Comparison of ENCODE assay signal across 29 mouse cellular contexts in the genomic region with DNA sequence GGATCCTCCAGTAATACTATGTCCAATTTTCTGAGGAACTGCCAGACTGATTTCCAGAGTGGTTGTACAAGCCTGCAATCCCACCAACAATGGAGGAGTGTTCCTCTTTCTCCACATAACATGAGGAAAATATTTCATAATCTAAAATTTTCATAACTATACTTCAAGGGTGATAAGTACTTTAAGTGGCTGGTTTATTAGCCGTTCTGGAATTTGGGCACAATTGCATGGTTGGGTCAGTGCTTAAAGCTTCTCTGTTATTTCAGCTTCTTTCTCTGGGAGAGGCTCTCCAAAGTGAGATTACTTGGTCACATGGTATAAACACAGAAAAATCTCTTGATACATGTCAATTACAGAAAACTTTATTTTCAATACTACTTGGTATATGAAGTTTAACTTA.
"Had no signal": no experiment of that assay in that cellular context is flagged by ENCODE, and none has a peak within 500 bp of the region (broad histone marks: within the 10 kb centered on the region; RNA-seq: fewer than 3 reads in every experiment).

No protein-coding gene starts in this region.

- H3K9ac ChIP-seq: limb, embryonic 12.5 days; limb, embryonic 13.5 days; limb, embryonic 15.5 days; liver, embryonic 12.5 days; liver, embryonic 13.5 days; liver, embryonic 14.5 days; liver, embryonic 15.5 days; liver, postnatal 0 days; lung, embryonic 14.5 days; lung, embryonic 15.5 days; midbrain, embryonic 12.5 days; midbrain, embryonic 13.5 days; midbrain, embryonic 15.5 days; neural tube, embryonic 12.5 days had no signal

- H3K4me3 ChIP-seq: left cerebral cortex, adult 2 months; limb, embryonic 10.5 days; limb, embryonic 12.5 days; limb, embryonic 13.5 days; limb, embryonic 15.5 days; liver, embryonic 12.5 days; liver, embryonic 13.5 days; liver, embryonic 15.5 days; lung, embryonic 15.5 days; megakaryocyte, embryonic 14.5 days; midbrain, embryonic 10.5 days; midbrain, embryonic 12.5 days; midbrain, embryonic 13.5 days; midbrain, embryonic 15.5 days; myocyte; neural tube, embryonic 12.5 days had no signal

- DNase-seq: left cerebral cortex, postnatal 4 days; liver; liver, embryonic 13.5 days; liver, postnatal 0 days; lung, adult 2 months; lung, embryonic 14.5 days; lung, postnatal 14 days; lung, postnatal 4 days; midbrain, embryonic 14.5 days had no signal

- H3K27me3 ChIP-seq: limb, embryonic 12.5 days; limb, embryonic 13.5 days; limb, embryonic 15.5 days; liver, embryonic 12.5 days; liver, embryonic 13.5 days; liver, embryonic 15.5 days; lung, embryonic 15.5 days; megakaryocyte, embryonic 14.5 days; midbrain, embryonic 12.5 days; midbrain, embryonic 13.5 days; midbrain, embryonic 15.5 days; neural tube, embryonic 12.5 days had no signal

- H3K27ac ChIP-seq: left cerebral cortex, adult 2 months; limb, embryonic 10.5 days; limb, embryonic 12.5 days; limb, embryonic 13.5 days; limb, embryonic 15.5 days; liver, embryonic 12.5 days; liver, embryonic 13.5 days; liver, embryonic 14.5 days; liver, embryonic 15.5 days; lung, embryonic 15.5 days; macrophage; midbrain, embryonic 10.5 days; midbrain, embryonic 12.5 days; midbrain, embryonic 13.5 days; midbrain, embryonic 15.5 days; neural tube, embryonic 12.5 days had no signal

- H3K36me3 ChIP-seq: limb, embryonic 10.5 days; limb, embryonic 12.5 days; limb, embryonic 13.5 days; limb, embryonic 15.5 days; liver, embryonic 12.5 days; liver, embryonic 13.5 days; liver, embryonic 15.5 days; lung, embryonic 15.5 days; midbrain, embryonic 10.5 days; midbrain, embryonic 12.5 days; midbrain, embryonic 13.5 days; midbrain, embryonic 15.5 days; neural tube, embryonic 12.5 days had no signal

- H3K4me1 ChIP-seq: limb, embryonic 10.5 days; limb, embryonic 12.5 days; limb, embryonic 13.5 days; limb, embryonic 15.5 days; liver, embryonic 12.5 days; liver, embryonic 13.5 days; liver, embryonic 15.5 days; lung, embryonic 15.5 days; megakaryocyte, embryonic 14.5 days; midbrain, embryonic 10.5 days; midbrain, embryonic 12.5 days; midbrain, embryonic 13.5 days; midbrain, embryonic 15.5 days; neural tube, embryonic 12.5 days had no signal

- H3K9me3 ChIP-seq: limb, embryonic 10.5 days; limb, embryonic 12.5 days; limb, embryonic 13.5 days; limb, embryonic 15.5 days; liver, embryonic 12.5 days; liver, embryonic 13.5 days; liver, embryonic 15.5 days; lung, embryonic 15.5 days; megakaryocyte, embryonic 14.5 days; midbrain, embryonic 10.5 days; midbrain, embryonic 12.5 days; midbrain, embryonic 13.5 days; midbrain, embryonic 15.5 days; neural tube, embryonic 12.5 days had no signal

- ATAC-seq: liver, embryonic 12.5 days; liver, postnatal 0 days; midbrain, embryonic 13.5 days; midbrain, embryonic 15.5 days; midbrain, embryonic 16.5 days had no signal

- H3K4me2 ChIP-seq: limb, embryonic 12.5 days; limb, embryonic 13.5 days; limb, embryonic 15.5 days; liver, embryonic 11.5 days; liver, embryonic 12.5 days; liver, embryonic 13.5 days; liver, embryonic 15.5 days; lung, embryonic 14.5 days; lung, embryonic 15.5 days; midbrain, embryonic 11.5 days; midbrain, embryonic 12.5 days; midbrain, embryonic 13.5 days; midbrain, embryonic 15.5 days; neural tube, embryonic 12.5 days had no signal
